Mouse (Mus musculus) right cerebral cortex, postnatal 10 days (tissue): ENCODE results near the gene Lcat.
A peak's percentile ranks its signal among the peaks of the same experiment; 100 is the strongest.

Experiments
- DNase-seq, 2 experiments: peaks; one replicate each; pipeline ENCODE4 v3.0.0; 2021; ENCODE audit warnings: low spot score in 2 of 2

The Lcat gene

GRCm38 (mm10) chr8:105889756-105890465 is 53.3 kb downstream of the Lcat start:
- peak in 1 of 2 experiments; percentile 38 for DNase-seq
